Comparison of ENCODE assay signal across 11 mouse cellular contexts in genomic region chr12:40459673-40460265, GRCm38 (mm10). TPM values are rescaled to one million over a fixed set of nuclear protein-coding genes. Genes with fewer than 3 reads are reported as not detected.
DNase-seq lines count a peak whose midpoint lies in the region; ATAC-seq and TF ChIP-seq lines count a peak whose summit lies in the region.
"Had no signal": no experiment of that assay in that cellular context is flagged by ENCODE, and none has a peak within 500 bp of the region (broad histone marks: within the 10 kb centered on the region; RNA-seq: fewer than 3 reads in every experiment).

No protein-coding gene starts in this region.

- no peak overlapping the region for H3K4me3 ChIP-seq in heart, embryonic 15.5 days
- no peak overlapping the region for H3K4me3 ChIP-seq in heart, embryonic 11.5 days (ENCODE audit: low read depth, low read length)
- H3K4me3 ChIP-seq in lung, embryonic 15.5 days: no peak overlapping the region
- no peak overlapping the region for H3K4me3 ChIP-seq in midbrain, postnatal 0 days (ENCODE audit: low read depth, low read length)

- H3K4me1 ChIP-seq in heart, embryonic 15.5 days (replicated peaks): peaks cover 13% of the 10 kb centered on the region
- H3K4me1 ChIP-seq in heart, embryonic 11.5 days (ENCODE audit: control insufficient read depth, insufficient read depth, low read length): peaks cover 11% of the 10 kb centered on the region
- peaks cover 28% of the 10 kb centered on the region for H3K4me1 ChIP-seq in lung, embryonic 15.5 days
- peaks cover 15% of the 10 kb centered on the region; the same call in 1 of the 2 replicates for H3K4me1 ChIP-seq in midbrain, postnatal 0 days (ENCODE audit: insufficient read depth, low read length)

- no peak for ATAC-seq in heart, embryonic 15.5 days (replicated peaks; ENCODE audit: insufficient number of reproducible peaks, insufficient read depth, low FRiP score, low read depth)
- no peak for ATAC-seq in heart, embryonic 11.5 days (replicated peaks; ENCODE audit: insufficient number of reproducible peaks, low FRiP score, low TSS enrichment)
- ATAC-seq in lung, embryonic 15.5 days (ENCODE audit: borderline replicate concordance, extremely low read depth, low FRiP score, low TSS enrichment): no peak
- 0 out of 2 replicates have a peak, but pooled peaks have one; percentile 25 for ATAC-seq in common myeloid progenitor, adult 5-6 weeks (replicated peaks; ENCODE audit: low read depth, poor library complexity, severe bottlenecking)
- 0 out of 2 replicates have a peak, but pooled peaks have one; percentile 31 for ATAC-seq in midbrain, postnatal 0 days (ENCODE audit: low FRiP score)
- ATAC-seq: inflammation-experienced regulatory T-cells, adult 6 months had no signal

- H3K27ac ChIP-seq in heart, embryonic 15.5 days: peak overlapping the region; percentile 54
- no peak overlapping the region for H3K27ac ChIP-seq in heart, embryonic 11.5 days (ENCODE audit: low read depth, low read length)
- peak overlapping the region; percentile 62 for H3K27ac ChIP-seq in lung, embryonic 15.5 days
- 0 out of 2 replicates have a peak overlapping the region, but pooled peaks have one; percentile 12 for H3K27ac ChIP-seq in midbrain, postnatal 0 days (ENCODE audit: low read depth, low read length)

- WGBS in heart, embryonic 15.5 days: 69% methylated on average over 6 of the region's 6 CpGs
- 59% methylated on average over 6 of the region's 6 CpGs for WGBS in heart, embryonic 11.5 days (ENCODE audit: insufficient replicate concordance)
- whole genome bisulfite sequencing in lung, embryonic 15.5 days: 45% methylated on average over 6 of the region's 6 CpGs
- 74% methylated on average over 6 of the region's 6 CpGs for WGBS in midbrain, postnatal 0 days

- H3K9me3 ChIP-seq in heart, embryonic 15.5 days (replicated peaks): no peaks in the 10 kb centered on the region
- no peaks in the 10 kb centered on the region for H3K9me3 ChIP-seq in heart, embryonic 11.5 days (replicated peaks; ENCODE audit: control insufficient read depth, low read length)
- no peaks in the 10 kb centered on the region for H3K9me3 ChIP-seq in lung, embryonic 15.5 days
- no peaks in the 10 kb centered on the region for H3K9me3 ChIP-seq in midbrain, postnatal 0 days (ENCODE audit: low read length)
- H3K9me3 ChIP-seq: G1E had no signal

- no peaks in the 10 kb centered on the region for H3K27me3 ChIP-seq in heart, embryonic 15.5 days
- no peaks in the 10 kb centered on the region for H3K27me3 ChIP-seq in heart, embryonic 11.5 days (ENCODE audit: control insufficient read depth, insufficient read depth, low read length)
- H3K27me3 ChIP-seq in lung, embryonic 15.5 days: no peaks in the 10 kb centered on the region
- H3K27me3 ChIP-seq in midbrain, postnatal 0 days (ENCODE audit: insufficient read depth, low read length): no peaks in the 10 kb centered on the region

- no peak overlapping the region for H3K4me2 ChIP-seq in heart, embryonic 15.5 days
- H3K4me2 ChIP-seq in heart, embryonic 11.5 days: no peak overlapping the region
- H3K4me2 ChIP-seq in lung, embryonic 15.5 days: 0 out of 2 replicates have a peak overlapping the region, but pooled peaks have one; percentile 7
- H3K4me2 ChIP-seq in midbrain, postnatal 0 days (ENCODE audit: low read depth, low read length, poor library complexity, severe bottlenecking): no peak overlapping the region

- no peak overlapping the region for H3K9ac ChIP-seq in heart, embryonic 15.5 days
- no peak overlapping the region for H3K9ac ChIP-seq in heart, embryonic 11.5 days (ENCODE audit: low read depth, low read length)
- no peak overlapping the region for H3K9ac ChIP-seq in lung, embryonic 15.5 days
- H3K9ac ChIP-seq in midbrain, postnatal 0 days (replicated peaks; ENCODE audit: low read length, poor library complexity, severe bottlenecking): no peak overlapping the region

- no peaks in the 10 kb centered on the region for H3K36me3 ChIP-seq in heart, embryonic 15.5 days
- no peaks in the 10 kb centered on the region for H3K36me3 ChIP-seq in heart, embryonic 11.5 days (ENCODE audit: control insufficient read depth, insufficient read depth, low read length)
- no peaks in the 10 kb centered on the region for H3K36me3 ChIP-seq in lung, embryonic 15.5 days
- no peaks in the 10 kb centered on the region for H3K36me3 ChIP-seq in midbrain, postnatal 0 days (ENCODE audit: insufficient read depth, low read length)
- H3K36me3 ChIP-seq: G1E had no signal

- no peak for DNase-seq in lung, postnatal 14 days
- no peak for DNase-seq in midbrain, postnatal 0 days (ENCODE audit: low spot score)
- DNase-seq in adrenal gland, postnatal 14 days: no peak
- DNase-seq: spleen, adult 18-20 months; thymus, postnatal 25 days had no signal

- TF ChIP-seq CTCF in midbrain, postnatal 0 days (IDR thresholded peaks at IDR 0.05): no peak

RNA-seq across cellular contexts. Expression of gene Dock4, which starts 14.0 kb away (rescaled TPM):
- 7.2 and 8.7 TPM in 2 replicates for polyA plus RNA-seq in heart, embryonic 15.5 days (2015; fragmentation: Nextera tagmentation; extraction: Ambion mirVana)
- 6.1 and 8.1 TPM in 2 replicates for polyA plus RNA-seq in heart, embryonic 11.5 days (2014; fragmentation: Nextera tagmentation; extraction: Ambion mirVana)
- 23.2 and 28.0 TPM in 2 replicates for polyA plus RNA-seq in lung, embryonic 15.5 days (2015; fragmentation: Nextera tagmentation; extraction: Ambion mirVana)
- total RNA-seq in common myeloid progenitor, adult 5-6 weeks (2017): 0.92 and 1.1 TPM in 2 replicates
- 28.6 and 38.7 TPM in 2 replicates for total RNA-seq in midbrain, postnatal 0 days (2014; rRNA removed)
- 12.3 and 15.5 TPM in 2 replicates for polyA plus RNA-seq in midbrain, postnatal 0 days (2015; fragmentation: Nextera tagmentation; extraction: Ambion mirVana)
- 19.7 and 19.9 TPM in 2 replicates for total RNA-seq in adrenal gland, postnatal 14 days (2021)

RNA-seq across cellular contexts. Expression of gene Zfp277, which starts 14.1 kb away (rescaled TPM):
- polyA plus RNA-seq in heart, embryonic 15.5 days (2015; fragmentation: Nextera tagmentation; extraction: Ambion mirVana): 25.8 and 28.1 TPM in 2 replicates
- 32.4 and 35.8 TPM in 2 replicates for polyA plus RNA-seq in heart, embryonic 11.5 days (2014; fragmentation: Nextera tagmentation; extraction: Ambion mirVana)
- 41.5 and 43.8 TPM in 2 replicates for polyA plus RNA-seq in lung, embryonic 15.5 days (2015; fragmentation: Nextera tagmentation; extraction: Ambion mirVana)
- total RNA-seq in common myeloid progenitor, adult 5-6 weeks (2017): 32.3 and 32.9 TPM in 2 replicates
- 22.9 and 26.3 TPM in 2 replicates for total RNA-seq in midbrain, postnatal 0 days (2014; rRNA removed)
- 29.9 and 31.4 TPM in 2 replicates for polyA plus RNA-seq in midbrain, postnatal 0 days (2015; fragmentation: Nextera tagmentation; extraction: Ambion mirVana)
- total RNA-seq in adrenal gland, postnatal 14 days (2021): 15.4 and 18.0 TPM in 2 replicates

Comparison
In these comparisons a context has a peak if more than half of its experiments do, and no peak if none do; other contexts are left out.
1. ATAC-seq: peak in common myeloid progenitor, adult 5-6 weeks (single experiment) and midbrain, postnatal 0 days (single experiment); none in heart, embryonic 15.5 days (single experiment), heart, embryonic 11.5 days (single experiment) and lung, embryonic 15.5 days (single experiment).